Mouse (Mus musculus): ENCODE data around the gene Dpf2.
A peak's percentile ranks its signal among the peaks of the same experiment; 100 is the strongest.

Dpf2 gene

GRCm38 (mm10) chr19:5935691-5936090 lies 22.9 kb upstream of the Dpf2 start:
- no peak for DNase-seq (ENCODE audit: low spot score)

- DNase-seq (ENCODE audit: low spot score) = no peak
Measured at GRCm38 (mm10) chr19:5935266-5935665, 22.5 kb upstream of the Dpf2 start.

DNA sequence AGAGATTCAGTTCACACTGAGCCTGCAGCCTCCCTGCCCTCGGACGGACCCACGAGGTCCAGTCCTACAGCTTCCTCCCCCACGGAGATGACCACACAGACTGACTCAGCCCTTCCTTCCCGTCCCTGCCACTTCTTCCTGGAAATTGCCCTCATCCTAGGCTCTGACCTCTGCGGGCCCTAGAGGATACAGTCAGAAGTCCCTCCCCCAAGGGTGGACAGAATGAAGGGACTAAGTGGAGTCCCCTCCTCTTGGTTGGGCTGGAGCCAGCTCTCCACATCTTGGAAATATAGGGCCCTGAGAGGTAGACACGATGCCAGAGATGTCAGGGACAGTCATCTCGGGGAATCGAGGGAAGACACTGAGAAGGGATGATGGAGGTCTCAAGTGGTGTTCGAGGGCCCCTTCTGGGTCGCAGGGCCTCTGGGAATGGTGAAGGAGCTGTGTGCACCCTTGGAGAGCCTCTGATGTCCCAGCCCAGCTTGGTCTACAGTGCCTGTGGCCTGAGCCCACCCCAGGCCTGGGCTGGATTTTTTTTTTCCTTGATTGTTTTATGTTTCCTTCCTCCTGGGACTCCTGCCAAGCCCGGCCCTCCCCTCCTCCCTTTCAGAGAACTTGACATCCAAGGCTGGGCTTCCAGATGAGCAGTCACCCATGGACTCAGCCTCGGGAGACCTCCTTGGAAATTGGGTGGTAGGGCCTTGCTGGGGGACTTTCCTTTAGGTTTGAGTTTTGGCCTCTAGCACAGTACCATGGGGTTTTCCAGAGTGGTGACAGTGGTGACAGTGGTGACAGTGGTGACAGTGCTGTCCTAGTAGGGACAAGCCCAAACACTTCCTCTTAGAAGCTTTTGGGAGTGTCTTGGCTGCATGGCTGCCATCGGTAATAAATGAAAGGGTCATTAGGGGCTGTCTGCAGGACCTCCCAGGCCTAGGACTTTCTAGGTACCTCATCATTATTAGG lies 17.1 kb upstream of the Dpf2 start:
- no peak for DNase-seq (ENCODE audit: low spot score)

DNA sequence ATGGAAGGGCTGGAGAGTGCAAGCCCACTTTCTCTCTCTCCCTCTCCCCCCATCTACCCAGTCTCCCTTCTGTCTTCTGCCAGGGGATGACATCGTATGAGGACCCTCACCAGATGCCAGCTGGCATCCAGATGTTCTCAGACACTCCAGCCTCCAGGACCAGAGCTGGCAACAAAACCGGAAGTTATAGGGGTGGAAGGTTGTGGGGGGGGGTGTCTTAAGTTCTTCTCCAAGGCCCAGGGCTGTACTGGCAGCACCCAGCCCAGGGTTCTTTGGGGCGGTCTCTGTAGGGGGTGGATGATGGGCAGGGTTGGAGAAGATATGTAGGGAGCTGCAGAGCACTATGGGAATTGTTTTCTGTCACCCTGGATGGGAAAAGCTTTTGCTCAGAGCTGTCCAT lies 15.7 kb upstream of the Dpf2 start:
- no peak for DNase-seq (ENCODE audit: low spot score)

DNA sequence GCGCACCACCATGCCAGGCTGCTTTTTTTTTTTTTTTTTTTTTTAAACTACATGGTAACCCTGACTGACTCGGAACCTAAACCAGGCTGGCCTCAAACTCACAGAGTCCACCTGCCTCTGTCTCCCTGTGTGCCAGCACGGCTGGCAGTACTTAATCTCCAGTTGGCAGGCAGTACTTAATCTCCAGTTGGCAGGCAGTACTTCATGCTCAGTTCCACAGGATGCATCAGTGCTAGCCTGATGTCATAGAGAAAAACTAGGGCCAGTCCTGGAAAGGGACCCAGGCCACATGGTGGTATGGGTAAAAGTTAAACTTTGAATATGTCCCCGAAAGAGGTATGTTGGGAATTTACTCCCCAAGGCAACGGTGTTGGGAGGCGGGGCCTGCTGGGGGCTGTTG lies 15.3 kb upstream of the Dpf2 start:
- no peak for DNase-seq (ENCODE audit: low spot score)

- DNase-seq (ENCODE audit: low spot score) = no peak
Measured at GRCm38 (mm10) chr19:5927532-5927931, 14.7 kb upstream of the Dpf2 start.

DNA sequence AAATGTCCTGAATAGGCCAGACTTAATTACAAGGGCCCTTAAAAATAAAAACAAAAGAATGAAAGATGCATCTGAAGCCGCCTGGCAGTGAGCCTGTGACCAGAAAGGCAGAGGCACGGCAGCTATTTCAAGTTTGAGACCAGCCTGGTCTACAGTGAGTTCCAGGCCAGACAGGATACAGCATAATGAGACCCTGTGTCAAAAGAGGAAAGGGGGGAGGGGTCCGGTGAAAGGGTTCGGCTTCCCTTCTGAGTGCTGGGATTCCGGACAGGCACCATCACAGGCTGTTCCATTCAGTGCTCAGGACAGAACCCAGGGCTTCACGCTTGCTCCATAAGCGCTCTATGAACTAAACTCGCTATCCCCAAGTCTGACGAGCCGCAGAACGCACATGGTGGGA lies 14.2 kb upstream of the Dpf2 start:
- DNase-seq (ENCODE audit: low spot score) = no peak

GRCm38 (mm10) chr19:5925311-5925855 lies 12.6 kb upstream of the Dpf2 start:
- DNase-seq (ENCODE audit: low spot score) = no peak

DNA sequence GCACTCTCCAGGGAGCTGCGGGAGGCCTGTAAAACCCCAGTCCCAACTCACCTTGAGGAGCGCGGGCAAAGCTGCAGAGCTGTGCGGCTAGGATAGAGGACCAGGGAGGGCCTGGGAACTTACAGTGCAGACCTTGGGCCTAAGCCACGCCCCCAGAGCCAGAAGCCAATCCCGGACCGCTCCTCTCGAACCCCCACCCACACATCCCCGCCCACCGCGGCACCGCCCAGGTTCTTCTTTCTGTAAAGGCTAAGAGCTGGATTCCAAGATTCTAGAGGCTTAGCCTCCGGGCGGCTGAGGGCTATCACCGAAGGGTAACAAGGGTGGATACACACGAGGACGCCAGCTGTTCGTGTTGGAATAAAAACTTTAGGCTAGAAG lies 11.9 kb upstream of the Dpf2 start, which contains the start of gene Cdc42ep2:
Cdc42ep2 (minus strand) TSS at position 104 of the 381 bp plus-strand sequence.
- DNase-seq (ENCODE audit: low spot score) = peak; percentile 96

- peak; percentile 83 for DNase-seq (ENCODE audit: low spot score)
Measured at GRCm38 (mm10) chr19:5923990-5924712, 11.3 kb upstream of the Dpf2 start.

DNA sequence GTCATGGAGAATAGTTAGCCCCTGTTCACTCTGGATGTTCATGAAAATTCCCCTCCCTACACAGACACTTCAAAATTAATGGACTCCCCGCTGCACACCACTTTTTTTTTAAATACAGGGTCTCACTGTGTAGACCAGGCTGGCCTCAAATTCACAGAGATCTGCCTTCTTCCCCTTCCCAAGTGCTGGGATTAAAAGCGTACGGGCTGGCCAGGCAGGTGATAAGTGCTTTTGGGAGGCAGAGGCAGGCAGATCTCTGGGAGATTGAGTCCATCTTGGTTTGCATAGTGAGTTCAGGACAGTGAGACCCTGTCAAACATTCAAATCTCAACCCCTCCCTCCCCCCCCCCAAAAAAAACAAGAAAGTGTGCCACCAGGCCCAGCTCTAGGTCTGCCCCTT lies 10.2 kb upstream of the Dpf2 start:
- no peak for DNase-seq (ENCODE audit: low spot score)

DNA sequence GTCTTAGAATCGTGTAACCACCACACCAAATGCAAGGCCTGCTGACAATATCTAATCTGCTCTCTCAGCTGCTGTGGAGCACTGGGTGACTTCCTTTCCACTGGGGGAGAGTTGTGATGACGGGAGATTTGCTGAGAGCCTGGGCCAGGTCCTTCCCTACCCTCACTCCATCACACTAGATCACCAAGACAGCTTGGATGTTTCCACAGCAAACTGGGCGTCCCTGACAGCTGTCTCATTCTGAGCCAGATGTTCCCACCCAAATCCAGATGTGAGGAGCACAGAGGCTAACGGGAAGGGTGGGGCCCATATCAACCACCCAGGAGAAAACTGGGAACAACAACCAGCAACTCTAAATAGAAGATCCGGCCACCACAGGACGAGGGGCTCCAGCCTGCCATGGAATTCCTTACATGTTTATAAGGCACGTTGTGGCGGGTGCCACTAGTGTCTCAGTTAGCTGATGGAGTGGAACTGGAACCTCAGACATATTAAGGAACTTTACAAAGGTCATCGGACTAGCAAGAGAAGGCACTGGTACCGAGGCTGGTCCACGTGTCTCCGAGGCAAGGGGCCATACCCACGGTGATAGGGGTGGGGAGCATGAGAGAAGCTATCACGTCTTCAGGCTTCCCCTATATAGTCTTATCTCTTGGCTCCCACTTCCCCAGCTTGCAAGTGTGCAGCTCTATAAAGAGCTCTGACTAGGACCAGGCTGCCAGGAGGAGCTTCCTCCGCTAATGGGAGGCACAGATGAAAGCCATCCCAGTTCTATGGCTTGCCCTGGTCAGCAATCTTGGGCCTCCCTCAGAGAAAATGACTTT lies 9.5 kb upstream of the Dpf2 start:
- DNase-seq (ENCODE audit: low spot score) = peak; percentile 55

DNA sequence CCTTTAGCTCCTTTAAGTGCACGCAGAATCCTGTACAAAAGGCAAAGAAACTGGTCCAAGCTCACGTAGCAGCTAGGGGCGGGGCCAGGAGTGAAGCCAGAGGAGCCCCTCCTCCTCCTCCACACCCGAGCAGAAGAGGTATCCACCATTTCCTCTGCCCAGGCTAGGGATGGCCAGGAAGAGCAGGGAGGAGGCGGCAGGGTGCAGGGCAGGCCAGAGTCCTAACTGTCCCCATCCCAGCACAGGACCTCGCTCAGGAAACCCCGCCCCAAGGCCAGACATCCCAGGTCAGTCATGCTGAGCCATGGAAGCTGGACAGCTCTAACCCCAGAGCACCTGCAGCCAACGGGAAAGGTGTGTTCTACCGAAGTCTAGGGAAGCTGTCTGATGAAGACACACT lies 8.9 kb upstream of the Dpf2 start:
- DNase-seq (ENCODE audit: low spot score) = peak; percentile 37

DNA sequence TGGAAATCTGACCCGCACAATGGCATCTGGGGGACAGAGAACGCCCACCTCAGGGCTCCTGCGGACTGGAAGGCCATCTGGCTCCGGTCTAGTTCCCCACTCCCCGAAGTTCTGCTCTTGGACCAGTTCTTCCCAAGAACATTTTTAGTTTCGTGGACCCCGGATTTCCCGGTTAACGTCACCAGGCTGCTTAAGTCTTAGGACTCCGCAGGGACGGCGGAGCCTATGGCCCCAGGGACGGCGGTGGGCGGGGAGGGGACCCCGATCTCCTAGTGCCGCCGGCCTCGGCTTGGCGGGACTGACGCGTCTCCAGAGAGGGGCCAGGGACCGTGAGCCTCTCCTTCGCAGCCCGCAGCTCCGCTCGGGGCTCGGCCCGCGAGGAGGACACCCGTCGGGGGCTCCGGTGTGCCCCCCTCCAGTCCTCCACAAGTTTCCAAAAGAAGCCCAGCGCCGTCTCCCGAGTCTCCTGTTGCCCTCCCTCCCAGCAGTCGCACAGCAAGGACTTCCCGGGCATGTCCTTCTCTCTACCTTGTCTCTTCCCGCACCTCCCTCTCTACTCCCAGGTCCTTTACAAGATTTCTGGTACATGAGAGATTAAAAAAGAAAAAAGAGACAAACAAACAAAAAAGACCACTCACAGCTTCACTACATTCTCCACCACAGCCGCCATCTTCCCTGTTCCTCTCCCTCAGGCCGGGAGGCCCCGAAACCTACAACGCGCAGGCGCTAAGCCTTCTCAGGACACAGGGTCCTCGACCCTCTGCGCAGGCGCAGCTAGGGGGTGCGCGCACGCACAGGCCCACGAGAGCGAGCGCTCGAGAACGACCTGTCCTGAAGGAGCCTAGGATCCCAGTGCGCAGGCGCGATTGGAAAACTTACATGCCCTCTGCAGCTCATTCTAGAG lies 455 bp downstream of the Dpf2 start:
- peak; percentile 100 for DNase-seq (ENCODE audit: low spot score)

GRCm38 (mm10) chr19:5911430-5912102 lies 1.2 kb downstream of the Dpf2 start:
- peak; percentile 34 for DNase-seq (ENCODE audit: low spot score)

GRCm38 (mm10) chr19:5910221-5910620 lies 2.6 kb downstream of the Dpf2 start:
- DNase-seq (ENCODE audit: low spot score) = no peak

DNA sequence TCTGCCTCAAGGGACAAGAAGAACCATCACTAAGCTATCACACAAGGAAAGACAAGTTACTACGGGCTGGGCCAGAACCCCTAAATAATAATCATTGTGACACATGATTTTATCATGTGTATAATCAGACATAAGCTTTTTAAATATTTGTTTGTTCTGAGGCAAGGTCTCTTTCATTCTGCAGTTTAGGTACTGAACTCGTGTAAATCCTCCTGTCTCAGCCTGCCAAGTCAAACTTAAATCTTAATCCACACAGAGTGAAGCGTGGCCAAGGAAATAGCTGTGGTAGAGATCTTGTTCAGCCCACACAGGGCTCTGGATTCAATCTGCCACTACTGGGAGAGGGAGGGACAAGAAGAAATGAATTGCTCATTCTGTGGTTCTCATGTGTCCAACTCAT lies 5.5 kb downstream of the Dpf2 start:
- DNase-seq (ENCODE audit: low spot score) = no peak

DNA sequence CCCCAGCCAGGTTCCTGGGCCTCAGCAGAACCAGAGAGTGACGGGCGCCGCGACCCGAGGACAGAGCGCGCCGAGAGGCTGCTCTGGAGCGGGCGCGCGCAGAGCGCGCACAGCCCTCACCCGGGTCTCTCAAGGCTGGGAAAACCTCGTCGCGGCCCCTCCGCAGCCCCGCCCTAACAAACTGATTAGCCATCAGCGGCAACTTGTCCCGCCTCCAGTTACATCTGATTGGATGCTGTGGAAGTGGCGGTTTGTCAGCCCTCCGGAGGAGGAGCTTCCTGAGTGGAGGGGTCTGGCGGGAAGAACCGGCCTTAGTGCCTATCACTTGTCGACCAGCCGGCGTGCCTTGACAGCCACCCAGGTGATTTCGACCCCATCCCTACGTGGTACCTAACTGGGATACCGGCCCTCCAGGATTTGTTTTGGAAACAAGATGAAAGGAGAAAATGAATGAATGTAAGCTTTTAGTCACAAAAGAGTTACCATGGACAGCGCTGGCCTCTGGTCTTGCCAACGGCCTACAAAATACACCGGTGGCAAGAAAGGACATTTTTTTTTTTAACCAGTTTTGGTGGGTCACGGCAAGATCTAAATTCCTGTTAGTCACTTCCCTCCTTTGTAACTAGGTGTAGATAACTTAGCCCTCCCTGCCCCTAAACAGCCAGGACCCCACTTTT lies 18.7 kb downstream of the Dpf2 start, which contains the start of gene Tigd3:
Tigd3 (minus strand) TSS at position 148 of the 677 bp plus-strand sequence.
- peak; percentile 95 for DNase-seq (ENCODE audit: low spot score)

- DNase-seq (ENCODE audit: low spot score) = no peak
Measured at GRCm38 (mm10) chr19:5893282-5894001, 19.4 kb downstream of the Dpf2 start.
